24 mouse cellular contexts compared by ENCODE assay signal in the genomic region with DNA sequence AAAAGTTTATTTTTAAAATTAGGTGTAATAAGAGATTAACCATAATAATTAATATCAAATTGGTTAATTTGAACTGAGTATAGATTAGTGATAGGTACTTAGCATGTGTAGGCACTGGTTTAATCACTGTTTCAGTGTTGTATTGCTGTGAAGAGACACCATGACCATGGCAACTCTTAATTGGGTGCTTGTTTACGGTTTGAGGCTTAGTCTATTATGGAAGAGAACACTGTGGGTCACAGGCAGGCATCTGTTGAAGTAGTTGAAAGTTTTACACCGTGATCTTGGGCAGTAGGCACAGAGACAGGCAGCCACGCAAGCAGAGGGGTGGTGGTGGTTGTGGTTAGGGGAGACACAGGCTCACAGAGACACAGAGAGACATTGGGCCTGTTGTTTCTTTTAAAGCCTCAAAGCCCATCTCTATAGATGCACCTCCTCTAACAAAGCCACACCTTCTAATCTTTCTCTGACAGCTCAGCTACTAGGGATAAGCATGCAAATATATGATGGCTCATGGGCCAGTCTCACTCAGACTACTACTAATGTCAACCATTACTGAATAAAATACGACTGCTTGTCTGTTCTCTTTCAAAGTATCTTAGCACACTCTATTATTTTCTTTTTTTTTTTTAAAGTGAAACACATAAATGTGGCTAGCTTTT.
A peak's percentile ranks its signal among the peaks of the same experiment; 100 is the strongest.
DNase-seq lines count a peak whose midpoint lies in the region; ATAC-seq and TF ChIP-seq lines count a peak whose summit lies in the region.
"Had no signal": no experiment of that assay in that cellular context is flagged by ENCODE, and none has a peak within 500 bp of the region (broad histone marks: within the 10 kb centered on the region; RNA-seq: fewer than 3 reads in every experiment).

No protein-coding gene starts in this region.

- TF ChIP-seq POLR2A in bone marrow, adult 2 months (IDR thresholded peaks at IDR 0.05; ENCODE audit: borderline replicate concordance, control insufficient read depth, low read depth, low read length) = no peak

- H3K9ac ChIP-seq in liver, embryonic 12.5 days = peak overlapping the region; percentile 28; the same call in 1 of the 2 replicates
- H3K9ac ChIP-seq: hindbrain, embryonic 15.5 days; limb, embryonic 13.5 days; lung, embryonic 14.5 days had no signal

- peak; percentile 62; the same call in 1 of the 2 replicates for ATAC-seq in common myeloid progenitor, adult 5-6 weeks (replicated peaks; ENCODE audit: low read depth, poor library complexity, severe bottlenecking)
- peak; percentile 99 for ATAC-seq in liver, embryonic 12.5 days
- peak; percentile 12; the same call in 1 of the 2 replicates for ATAC-seq in megakaryocyte, adult 5-6 weeks (ENCODE audit: poor library complexity, severe bottlenecking)
- ATAC-seq: forebrain, embryonic 16.5 days; intestine, embryonic 16.5 days had no signal

- no peaks in the 10 kb centered on the region; the same call in 1 of the 2 replicates for H3K4me1 ChIP-seq in bone marrow, adult 2 months (ENCODE audit: control insufficient read depth, insufficient read depth, low read length)
- H3K4me1 ChIP-seq in liver, embryonic 12.5 days = peaks cover 27% of the 10 kb centered on the region
- H3K4me1 ChIP-seq: forebrain, embryonic 10.5 days; hindbrain, embryonic 15.5 days; limb, embryonic 13.5 days had no signal

- no peak for DNase-seq in adrenal gland, postnatal 25 days
- DNase-seq in heart, postnatal 36 days = no peak
- no peak for DNase-seq in adrenal gland, adult (ENCODE audit: inconsistent age in 2 of 2, low spot score in 1 of 2)
- DNase-seq: B cell, adult 2 months; cerebellum, adult 8-10 months; cerebellum, postnatal 36 days; gastrocnemius, postnatal 25 days; heart, adult 2 months; heart, postnatal 4 days; kidney, postnatal 36 days; layer of hippocampus, postnatal 36 days; lung, embryonic 14.5 days; right cerebral cortex, adult 18-20 months; thymus, adult 2 months had no signal

- intact Hi-C loops in heart, postnatal 36 days (cut with DNase I) = loop anchor here (5.0 kb wide), 1 partner anchor 114 kb away; no protein-coding TSS in a partner anchor

- peaks cover 10% of the 10 kb centered on the region for H3K36me3 ChIP-seq in liver, embryonic 12.5 days
- H3K36me3 ChIP-seq: hindbrain, embryonic 15.5 days had no signal

- WGBS in bone marrow, adult 2 months = 68% methylated on average over 4 of the region's 4 CpGs
- 51% methylated on average over 4 of the region's 4 CpGs for WGBS in liver, embryonic 12.5 days (ENCODE audit: insufficient replicate concordance)

- H3K27ac ChIP-seq in bone marrow, adult 2 months (ENCODE audit: control insufficient read depth, insufficient read depth, low read depth, low read length, poor library complexity) = peak overlapping the region; percentile 36
- H3K27ac ChIP-seq in liver, embryonic 12.5 days = peak overlapping the region; percentile 84
- H3K27ac ChIP-seq: forebrain, embryonic 10.5 days; heart, adult 2 months; hindbrain, embryonic 15.5 days; limb, embryonic 13.5 days had no signal

- H3K27me3 ChIP-seq in liver, embryonic 12.5 days (replicated peaks) = no peaks in the 10 kb centered on the region
- H3K27me3 ChIP-seq: CH12.LX; hindbrain, embryonic 15.5 days; limb, embryonic 13.5 days had no signal

- H3K4me3 ChIP-seq in bone marrow, adult 2 months (replicated peaks; ENCODE audit: control insufficient read depth, low read depth, low read length) = no peak overlapping the region
- H3K4me3 ChIP-seq in liver, embryonic 12.5 days = no peak overlapping the region
- H3K4me3 ChIP-seq: forebrain, embryonic 10.5 days; heart, adult 2 months; hindbrain, embryonic 15.5 days; limb, embryonic 13.5 days had no signal

- no peak for TF ChIP-seq CTCF in bone marrow, adult 2 months (IDR thresholded peaks at IDR 0.05; ENCODE audit: control insufficient read depth, insufficient read depth, low read length)

- no peaks in the 10 kb centered on the region for H3K9me3 ChIP-seq in liver, embryonic 12.5 days (replicated peaks)
- H3K9me3 ChIP-seq: hindbrain, embryonic 15.5 days had no signal

- H3K4me2 ChIP-seq in liver, embryonic 12.5 days = peak overlapping the region; percentile 56
- H3K4me2 ChIP-seq: hindbrain, embryonic 15.5 days; limb, embryonic 13.5 days; lung, embryonic 14.5 days had no signal

Comparison
In these comparisons a context has a peak if more than half of its experiments do, and no peak if none do; other contexts are left out.
1. ATAC-seq: peak in every context shown above with its lines; median percentile 99 in liver, embryonic 12.5 days; 62 in common myeloid progenitor, adult 5-6 weeks; 12 in megakaryocyte, adult 5-6 weeks.